Mouse (Mus musculus): ENCODE results near the gene Padi4.

Padi4 gene

GRCm38 (mm10) chr4:140701049-140701715 is 72.9 kb downstream of the Padi4 start:
- DNase-seq = peak; percentile 90

- no peak for DNase-seq
These were observed 73.6 kb downstream of the Padi4 start, which contains the start of gene Rcc2 for GRCm38 (mm10) chr4:140700269-140701018. Rcc2 (plus strand) TSS chr4:140700541.

GRCm38 (mm10) chr4:140699441-140700127 is 74.5 kb downstream of the Padi4 start:
- peak; percentile 72 for DNase-seq

Data from kidney, postnatal 10 days (tissue).